Mouse (Mus musculus): Measurements from ENCODE around the gene Col4a4. TPM values are rescaled to one million over a fixed set of nuclear protein-coding genes. Genes with fewer than 3 reads are reported as not detected.

Col4a4 gene
- polyA plus RNA-seq, 1 experiment from 2014 or later = 0.28 TPM

- Histone ChIP-seq H3K4me1 (ENCODE audit: insufficient read depth) (no peaks in the 10 kb centered on the region), H3K27me3 (ENCODE audit: insufficient read depth, low read length) (no peaks in the 10 kb centered on the region), H3K36me3 (replicated peaks; ENCODE audit: insufficient read depth, low read length) (no peaks in the 10 kb centered on the region), H3K27ac (ENCODE audit: low read depth) (no peak overlapping the region), H3K4me2 (ENCODE audit: low read depth, low read length) (no peak overlapping the region), H3K9ac (replicated peaks) (no peak overlapping the region), H3K9me3 (ENCODE audit: low read length) (no peaks in the 10 kb centered on the region), H3K4me3 (ENCODE audit: low read depth, low read length) (no peak overlapping the region)
- TF ChIP-seq CTCF (IDR thresholded peaks at IDR 0.05; ENCODE audit: low read depth) = no peak
- TF ChIP-seq EP300 (IDR thresholded peaks at IDR 0.05; ENCODE audit: low read depth) = no peak
- no peak for ATAC-seq
- 73% methylated on average over 4 of the region's 4 CpGs for WGBS (ENCODE audit: insufficient replicate concordance)
- no peak for DNase-seq
Measured at GRCm38 (mm10) chr1:82449851-82450250, 136.8 kb downstream of the Col4a4 start.

DNA sequence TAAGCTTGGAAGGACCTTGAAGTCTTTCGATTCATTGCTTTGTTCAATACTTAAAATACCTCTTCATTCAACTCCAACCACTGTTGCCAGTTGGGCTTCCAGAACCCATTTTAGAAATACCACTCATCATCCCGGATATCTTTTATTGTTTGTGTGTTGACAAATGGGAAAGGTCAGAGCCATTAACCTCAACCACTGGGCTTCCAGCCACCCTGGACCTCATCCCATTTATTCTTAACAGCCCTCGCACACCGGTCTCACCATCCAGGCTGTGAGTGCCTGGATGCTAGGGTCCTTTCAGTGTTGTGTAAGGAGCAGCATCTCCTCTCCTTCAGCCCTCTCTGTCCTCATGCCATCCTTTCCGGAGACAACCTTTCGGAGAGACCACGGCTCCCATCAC lies 140.6 kb downstream of the Col4a4 start:
- Histone ChIP-seq H3K4me2 (ENCODE audit: low read depth, low read length) (no peak overlapping the region), H3K9ac (replicated peaks) (no peak overlapping the region), H3K9me3 (ENCODE audit: low read length) (no peaks in the 10 kb centered on the region), H3K27me3 (ENCODE audit: insufficient read depth, low read length) (no peaks in the 10 kb centered on the region), H3K36me3 (replicated peaks; ENCODE audit: insufficient read depth, low read length) (no peaks in the 10 kb centered on the region), H3K4me1 (ENCODE audit: insufficient read depth) (no peaks in the 10 kb centered on the region), H3K4me3 (ENCODE audit: low read depth, low read length) (no peak overlapping the region), H3K27ac (ENCODE audit: low read depth) (no peak overlapping the region)
- WGBS (ENCODE audit: insufficient replicate concordance) = 87% methylated on average over 7 of the region's 7 CpGs
- no peak for TF ChIP-seq CTCF (IDR thresholded peaks at IDR 0.05; ENCODE audit: low read depth)
- TF ChIP-seq EP300 (IDR thresholded peaks at IDR 0.05; ENCODE audit: low read depth) = no peak
- no peak for ATAC-seq
- DNase-seq = no peak

- Histone ChIP-seq H3K4me1 (ENCODE audit: insufficient read depth) (no peaks in the 10 kb centered on the region), H3K27ac (ENCODE audit: low read depth) (no peak overlapping the region), H3K27me3 (ENCODE audit: insufficient read depth, low read length) (no peaks in the 10 kb centered on the region), H3K9me3 (ENCODE audit: low read length) (no peaks in the 10 kb centered on the region), H3K4me3 (ENCODE audit: low read depth, low read length) (no peak overlapping the region), H3K36me3 (replicated peaks; ENCODE audit: insufficient read depth, low read length) (no peaks in the 10 kb centered on the region), H3K4me2 (ENCODE audit: low read depth, low read length) (no peak overlapping the region), H3K9ac (replicated peaks) (no peak overlapping the region)
- TF ChIP-seq EP300 (IDR thresholded peaks at IDR 0.05; ENCODE audit: low read depth) = no peak
- TF ChIP-seq CTCF (IDR thresholded peaks at IDR 0.05; ENCODE audit: low read depth) = no peak
- no peak for ATAC-seq
- WGBS (ENCODE audit: insufficient replicate concordance) = 69% methylated on average over 4 of the region's 4 CpGs
- DNase-seq = no peak
Measured at GRCm38 (mm10) chr1:82443517-82443916, 143.1 kb downstream of the Col4a4 start.

GRCm38 (mm10) chr1:82440123-82440522 lies 146.5 kb downstream of the Col4a4 start:
- Histone ChIP-seq H3K4me3 (ENCODE audit: low read depth, low read length) (no peak overlapping the region), H3K9me3 (ENCODE audit: low read length) (no peaks in the 10 kb centered on the region), H3K9ac (replicated peaks) (no peak overlapping the region), H3K4me2 (ENCODE audit: low read depth, low read length) (no peak overlapping the region), H3K36me3 (replicated peaks; ENCODE audit: insufficient read depth, low read length) (no peaks in the 10 kb centered on the region), H3K27me3 (ENCODE audit: insufficient read depth, low read length) (no peaks in the 10 kb centered on the region), H3K27ac (ENCODE audit: low read depth) (no peak overlapping the region), H3K4me1 (ENCODE audit: insufficient read depth) (no peaks in the 10 kb centered on the region)
- WGBS (ENCODE audit: insufficient replicate concordance) = 86% methylated on average over 1 of the region's 1 CpGs
- no peak for ATAC-seq
- no peak for TF ChIP-seq CTCF (IDR thresholded peaks at IDR 0.05; ENCODE audit: low read depth)
- no peak for DNase-seq

DNA sequence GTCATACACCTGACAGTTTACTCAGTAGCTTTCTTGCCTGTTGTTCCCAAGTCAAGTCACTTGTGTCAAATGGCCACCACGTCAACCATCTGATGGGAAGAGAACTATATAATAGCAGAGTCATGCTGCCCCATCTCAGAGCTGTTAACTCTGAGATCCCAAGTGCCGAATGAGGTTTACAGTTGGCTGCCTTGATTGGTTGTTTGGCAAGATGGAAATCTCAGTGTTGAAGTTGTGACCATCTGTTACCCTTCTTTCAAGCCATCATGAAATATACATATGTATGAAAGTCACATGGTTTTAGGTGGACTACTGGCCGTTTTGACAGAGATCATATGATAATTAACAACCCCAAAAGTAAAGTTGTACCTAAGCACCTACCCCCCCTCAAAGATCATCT lies 149.4 kb downstream of the Col4a4 start:
- ATAC-seq (no peak), DNase-seq (no peak)
- Histone ChIP-seq H3K4me2 (ENCODE audit: low read depth, low read length) (no peak overlapping the region), H3K27me3 (ENCODE audit: insufficient read depth, low read length) (no peaks in the 10 kb centered on the region), H3K36me3 (replicated peaks; ENCODE audit: insufficient read depth, low read length) (no peaks in the 10 kb centered on the region), H3K4me1 (ENCODE audit: insufficient read depth) (no peaks in the 10 kb centered on the region), H3K4me3 (ENCODE audit: low read depth, low read length) (no peak overlapping the region), H3K9me3 (ENCODE audit: low read length) (no peaks in the 10 kb centered on the region), H3K9ac (replicated peaks) (no peak overlapping the region), H3K27ac (ENCODE audit: low read depth) (no peak overlapping the region)
- TF ChIP-seq CTCF (IDR thresholded peaks at IDR 0.05; ENCODE audit: low read depth) (no peak), EP300 (IDR thresholded peaks at IDR 0.05; ENCODE audit: low read depth) (no peak)
- 81% methylated on average over 3 of the region's 3 CpGs for WGBS (ENCODE audit: insufficient replicate concordance)

GRCm38 (mm10) chr1:82433649-82434005 lies 153.0 kb downstream of the Col4a4 start:
- no peak for DNase-seq
- Histone ChIP-seq H3K9ac (replicated peaks) (no peak overlapping the region), H3K4me2 (ENCODE audit: low read depth, low read length) (no peak overlapping the region), H3K4me1 (ENCODE audit: insufficient read depth) (no peaks in the 10 kb centered on the region), H3K4me3 (ENCODE audit: low read depth, low read length) (no peak overlapping the region), H3K27ac (ENCODE audit: low read depth) (no peak overlapping the region), H3K36me3 (replicated peaks; ENCODE audit: insufficient read depth, low read length) (no peaks in the 10 kb centered on the region), H3K9me3 (ENCODE audit: low read length) (no peaks in the 10 kb centered on the region), H3K27me3 (ENCODE audit: insufficient read depth, low read length) (no peaks in the 10 kb centered on the region)
- 81% methylated on average over 5 of the region's 5 CpGs for WGBS (ENCODE audit: insufficient replicate concordance)
- ATAC-seq = no peak
- TF ChIP-seq CTCF (IDR thresholded peaks at IDR 0.05; ENCODE audit: low read depth) (no peak), EP300 (IDR thresholded peaks at IDR 0.05; ENCODE audit: low read depth) (no peak)

All from liver, postnatal 0 days (tissue).